Mouse (Mus musculus): ENCODE data around the gene Ciapin1. TPM values are rescaled to one million over a fixed set of nuclear protein-coding genes. Genes with fewer than 3 reads are reported as not detected.
"Not testable (repeated sequence)": the region's sequence is repeated elsewhere in the genome, so short reads cannot be mapped to it uniquely, and the experiment has no call there.

The Ciapin1 gene
- polyA plus RNA-seq, 1 experiment from 2014 or later = 95.1 TPM

- Histone ChIP-seq H3K27me3 (replicated peaks; ENCODE audit: control insufficient read depth, insufficient read depth, low read length) (no peaks in the 10 kb centered on the region), H3K9ac (ENCODE audit: low read depth, low read length) (peak overlapping the region; percentile 94), H3K4me2 (replicated peaks; ENCODE audit: low read depth) (peak overlapping the region; percentile 87), H3K4me1 (replicated peaks; ENCODE audit: control insufficient read depth, insufficient read depth, low read length) (peaks cover 7% of the 10 kb centered on the region; the same call in 1 of the 2 replicates), H3K36me3 (ENCODE audit: control insufficient read depth, insufficient read depth) (peaks cover 12% of the 10 kb centered on the region; the same call in 1 of the 2 replicates), H3K9me3 (ENCODE audit: control insufficient read depth) (no peaks in the 10 kb centered on the region), H3K4me3 (ENCODE audit: low read depth, low read length) (peak overlapping the region; percentile 96), H3K27ac (ENCODE audit: low read depth, low read length) (peak overlapping the region; percentile 98)
- ATAC-seq = peak; percentile 55
- no peak for TF ChIP-seq CTCF (IDR thresholded peaks at IDR 0.05; ENCODE audit: low read depth)
- under 1% methylated on average over 24 of the region's 24 CpGs for WGBS
Observed at GRCm38 (mm10) chr8:94838600-94838999, 442 bp upstream of the Ciapin1 start.

GRCm38 (mm10) chr8:94836456-94837240, 1.5 kb downstream of the Ciapin1 start:
- Histone ChIP-seq H3K4me2 (replicated peaks; ENCODE audit: low read depth) (peak overlapping the region; percentile 87), H3K4me1 (replicated peaks; ENCODE audit: control insufficient read depth, insufficient read depth, low read length) (peaks cover 7% of the 10 kb centered on the region; the same call in 1 of the 2 replicates), H3K4me3 (ENCODE audit: low read depth, low read length) (peak overlapping the region; percentile 96), H3K9me3 (ENCODE audit: control insufficient read depth) (no peaks in the 10 kb centered on the region), H3K36me3 (ENCODE audit: control insufficient read depth, insufficient read depth) (peaks cover 3% of the 10 kb centered on the region), H3K9ac (ENCODE audit: low read depth, low read length) (peak overlapping the region; percentile 31), H3K27me3 (replicated peaks; ENCODE audit: control insufficient read depth, insufficient read depth, low read length) (no peaks in the 10 kb centered on the region), H3K27ac (ENCODE audit: low read depth, low read length) (peak overlapping the region; percentile 21; the same call in 1 of the 2 replicates)
- no peak for TF ChIP-seq CTCF (IDR thresholded peaks at IDR 0.05; ENCODE audit: low read depth)
- whole genome bisulfite sequencing = 50% methylated on average over 11 of the region's 11 CpGs
- no peak for ATAC-seq

GRCm38 (mm10) chr8:94835751-94836150, 2.4 kb downstream of the Ciapin1 start:
- peaks cover 12% of the 10 kb centered on the region for H3K36me3 ChIP-seq (ENCODE audit: control insufficient read depth, insufficient read depth)
- not testable (repeated sequence) for H3K4me2 ChIP-seq (replicated peaks; ENCODE audit: low read depth); H3K9me3 ChIP-seq (ENCODE audit: control insufficient read depth); ATAC-seq; H3K27me3 ChIP-seq (replicated peaks; ENCODE audit: control insufficient read depth, insufficient read depth, low read length); H3K4me3 ChIP-seq (ENCODE audit: low read depth, low read length); H3K9ac ChIP-seq (ENCODE audit: low read depth, low read length); H3K27ac ChIP-seq (ENCODE audit: low read depth, low read length); H3K4me1 ChIP-seq (replicated peaks; ENCODE audit: control insufficient read depth, insufficient read depth, low read length)
- WGBS = 94% methylated on average over 13 of the region's 13 CpGs

GRCm38 (mm10) chr8:94833901-94834405, 4.2 kb downstream of the Ciapin1 start:
- H3K4me2 ChIP-seq (replicated peaks; ENCODE audit: low read depth); H3K27ac ChIP-seq (ENCODE audit: low read depth, low read length); H3K4me1 ChIP-seq (replicated peaks; ENCODE audit: control insufficient read depth, insufficient read depth, low read length); H3K9ac ChIP-seq (ENCODE audit: low read depth, low read length); H3K9me3 ChIP-seq (ENCODE audit: control insufficient read depth); H3K4me3 ChIP-seq (ENCODE audit: low read depth, low read length); H3K27me3 ChIP-seq (replicated peaks; ENCODE audit: control insufficient read depth, insufficient read depth, low read length): not testable (repeated sequence)
- peaks cover 25% of the 10 kb centered on the region for H3K36me3 ChIP-seq (ENCODE audit: control insufficient read depth, insufficient read depth)
- peak; percentile 55 for ATAC-seq
- WGBS = 39% methylated on average over 7 of the region's 7 CpGs

GRCm38 (mm10) chr8:94828284-94828683, 9.9 kb downstream of the Ciapin1 start:
- ATAC-seq = no peak
- no peak overlapping the region for H3K4me3 ChIP-seq (ENCODE audit: low read depth, low read length)
- H3K4me1 ChIP-seq (replicated peaks; ENCODE audit: control insufficient read depth, insufficient read depth, low read length) = no peaks in the 10 kb centered on the region
- 87% methylated on average over 6 of the region's 6 CpGs for WGBS
- H3K4me2 ChIP-seq (replicated peaks; ENCODE audit: low read depth) = no peak overlapping the region
- no peak overlapping the region for H3K9ac ChIP-seq (ENCODE audit: low read depth, low read length)
- H3K36me3 ChIP-seq (ENCODE audit: control insufficient read depth, insufficient read depth) = peaks cover 67% of the 10 kb centered on the region
- H3K9me3 ChIP-seq (ENCODE audit: control insufficient read depth) = no peaks in the 10 kb centered on the region
- H3K27me3 ChIP-seq (replicated peaks; ENCODE audit: control insufficient read depth, insufficient read depth, low read length) = no peaks in the 10 kb centered on the region
- H3K27ac ChIP-seq (ENCODE audit: low read depth, low read length) = no peak overlapping the region
- no peak for TF ChIP-seq CTCF (IDR thresholded peaks at IDR 0.05; ENCODE audit: low read depth)

- ATAC-seq = no peak
- WGBS = 90% methylated on average over 5 of the region's 5 CpGs
- no peak overlapping the region for H3K27ac ChIP-seq (ENCODE audit: low read depth, low read length)
- H3K4me3 ChIP-seq (ENCODE audit: low read depth, low read length) = no peak overlapping the region
- H3K36me3 ChIP-seq (ENCODE audit: control insufficient read depth, insufficient read depth) = peaks cover 78% of the 10 kb centered on the region
- H3K27me3 ChIP-seq (replicated peaks; ENCODE audit: control insufficient read depth, insufficient read depth, low read length) = no peaks in the 10 kb centered on the region
- H3K9ac ChIP-seq (ENCODE audit: low read depth, low read length) = no peak overlapping the region
- H3K4me2 ChIP-seq (replicated peaks; ENCODE audit: low read depth) = no peak overlapping the region
- TF ChIP-seq CTCF (IDR thresholded peaks at IDR 0.05; ENCODE audit: low read depth) = no peak
- no peaks in the 10 kb centered on the region for H3K4me1 ChIP-seq (replicated peaks; ENCODE audit: control insufficient read depth, insufficient read depth, low read length)
- H3K9me3 ChIP-seq (ENCODE audit: control insufficient read depth) = no peaks in the 10 kb centered on the region
Observed at GRCm38 (mm10) chr8:94826210-94826609, 11.9 kb downstream of the Ciapin1 start.

All from intestine, postnatal 0 days (tissue).